Mouse (Mus musculus): ENCODE measurements around the gene Itfg1. TPM values are rescaled to one million over a fixed set of nuclear protein-coding genes. Genes with fewer than 3 reads are reported as not detected.

The Itfg1 gene
- polyA plus RNA-seq, 1 experiment from 2014 or later, result 69.0 TPM

DNA sequence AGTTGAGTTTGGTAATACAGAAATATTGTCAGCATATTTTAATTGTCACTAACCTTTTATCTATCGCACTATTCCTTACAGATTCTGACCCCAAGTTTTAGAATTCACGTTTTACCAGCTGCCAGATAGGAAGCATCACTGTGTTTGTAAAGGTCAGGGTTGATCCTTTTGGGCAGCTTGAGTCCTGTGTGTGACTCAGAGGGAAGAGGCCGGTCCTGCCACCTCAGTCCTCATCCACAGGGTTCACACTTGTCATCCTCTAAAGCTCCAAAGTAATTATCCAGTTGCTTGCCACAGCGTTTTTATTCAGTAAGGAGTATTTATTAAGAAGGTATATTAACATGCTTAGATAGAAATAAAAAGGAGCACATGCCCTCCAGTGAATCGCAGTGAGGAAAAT, 123.5 kb downstream of the Itfg1 start:
- Histone ChIP-seq H3K4me3 (no peak overlapping the region), H3K4me1 (no peaks in the 10 kb centered on the region), H3K27me3 (no peaks in the 10 kb centered on the region), H3K4me2 (no peak overlapping the region), H3K36me3 (peaks cover 9% of the 10 kb centered on the region), H3K9ac (no peak overlapping the region), H3K9me3 (no peaks in the 10 kb centered on the region), H3K27ac (no peak overlapping the region)
- 79% methylated on average over 5 of the region's 5 CpGs for WGBS
- ATAC-seq (ENCODE audit: insufficient number of reproducible peaks, low FRiP score, low TSS enrichment, low read depth), result no peak

DNA sequence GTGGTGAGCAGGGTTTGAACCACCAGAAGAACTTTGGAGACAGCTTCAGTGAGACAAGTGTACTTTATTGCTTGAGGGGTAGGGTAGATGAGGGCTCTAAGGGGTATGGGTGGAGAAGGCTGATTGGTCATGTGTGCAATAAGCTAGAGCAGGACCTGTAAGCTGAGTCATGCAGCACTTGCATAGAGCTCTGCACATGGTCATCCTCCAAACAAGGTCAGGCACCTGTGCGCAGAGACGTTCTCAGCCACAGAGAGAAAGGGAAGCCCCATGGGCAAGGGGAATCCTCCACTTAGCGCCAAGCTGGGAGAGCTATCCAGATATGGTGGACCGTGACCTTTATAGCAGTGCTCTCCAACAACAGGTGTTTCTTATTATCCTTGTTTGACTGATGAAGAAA, 124.0 kb downstream of the Itfg1 start:
- Histone ChIP-seq H3K4me1 (no peaks in the 10 kb centered on the region), H3K27ac (no peak overlapping the region), H3K4me3 (no peak overlapping the region), H3K36me3 (peaks cover 9% of the 10 kb centered on the region), H3K4me2 (no peak overlapping the region), H3K9ac (no peak overlapping the region), H3K27me3 (no peaks in the 10 kb centered on the region), H3K9me3 (no peaks in the 10 kb centered on the region)
- ATAC-seq (ENCODE audit: insufficient number of reproducible peaks, low FRiP score, low TSS enrichment, low read depth), result no peak
- WGBS, result 82% methylated on average over 4 of the region's 4 CpGs

DNA sequence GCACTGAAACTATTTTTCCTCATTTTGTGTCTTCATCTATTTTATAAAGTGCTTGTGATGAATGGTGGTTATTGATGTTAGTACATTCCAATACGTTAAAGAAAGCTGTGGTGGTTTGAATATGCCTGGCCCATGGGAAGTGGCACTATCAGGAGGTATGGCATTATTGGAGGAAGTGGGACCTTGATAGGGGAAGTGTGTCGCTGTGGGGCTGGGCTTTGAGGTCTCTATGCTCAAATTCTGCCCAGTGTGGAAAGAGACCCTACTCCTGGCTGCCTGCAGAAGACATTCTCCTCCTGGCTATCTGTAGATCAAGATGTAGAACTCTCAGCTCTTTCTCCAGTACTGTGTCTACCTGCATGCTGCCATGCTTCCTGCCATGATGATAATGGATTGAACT, 133.7 kb downstream of the Itfg1 start:
- H3K4me1 ChIP-seq, result no peaks in the 10 kb centered on the region
- H3K9me3 ChIP-seq, result no peaks in the 10 kb centered on the region
- no peak overlapping the region for H3K4me2 ChIP-seq
- no peak for ATAC-seq (ENCODE audit: insufficient number of reproducible peaks, low FRiP score, low TSS enrichment, low read depth)
- WGBS, result 58% methylated on average over 2 of the region's 2 CpGs
- H3K27ac ChIP-seq, result no peak overlapping the region
- H3K4me3 ChIP-seq, result no peak overlapping the region
- H3K27me3 ChIP-seq, result 0 out of 2 replicates have a peak, but pooled peaks cover 7% of the 10 kb centered on the region
- no peak overlapping the region for H3K9ac ChIP-seq
- H3K36me3 ChIP-seq, result no peaks in the 10 kb centered on the region

DNA sequence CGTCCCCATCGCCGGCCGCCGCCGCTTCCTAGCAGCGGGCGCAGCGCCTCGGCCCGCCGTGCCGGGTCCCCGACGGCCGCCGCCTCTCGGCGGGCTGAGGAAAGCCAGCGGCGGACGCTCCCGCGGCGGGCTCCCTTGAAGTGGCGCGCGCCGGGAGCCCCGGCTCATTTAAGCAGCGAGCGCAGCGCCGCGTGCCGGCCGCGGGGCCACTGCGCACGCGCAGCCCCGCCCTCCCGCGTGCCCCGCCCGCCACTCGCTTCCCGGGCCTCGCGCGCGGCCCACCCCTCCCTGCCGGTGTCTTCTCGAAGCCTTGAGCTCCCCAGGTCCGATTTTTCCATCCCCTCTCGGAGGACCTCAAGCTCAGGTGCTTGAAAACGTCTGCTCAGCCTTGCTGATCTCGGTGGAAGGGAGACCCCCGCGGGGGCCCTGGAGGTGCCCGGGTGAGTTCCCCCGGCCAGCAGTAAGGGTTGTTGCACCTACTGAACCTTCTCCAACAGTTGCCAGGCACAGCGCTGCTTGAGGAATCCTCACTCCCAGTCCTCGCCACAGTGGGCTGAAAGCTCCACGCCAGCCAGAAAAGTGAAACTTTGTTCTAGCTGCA, 139.9 kb downstream of the Itfg1 start, which contains the start of gene Neto2:
Gene Neto2 (minus strand): TSS at position 174 of the 601 bp plus-strand sequence.
- Histone ChIP-seq H3K4me3 (peak within 1 kb of the TSS; percentile 71), H3K4me1 (peaks cover 6% of the 10 kb centered on the region), H3K36me3 (no peaks in the 10 kb centered on the region), H3K9ac (peak within 1 kb of the TSS; percentile 72), H3K4me2 (peak within 1 kb of the TSS; percentile 96), H3K27ac (peak within 1 kb of the TSS; percentile 88), H3K27me3 (0 out of 2 replicates have a peak, but pooled peaks cover 7% of the 10 kb centered on the region), H3K9me3 (no peaks in the 10 kb centered on the region)
- 5% methylated on average over 50 of the region's 65 CpGs for WGBS
- ATAC-seq (ENCODE audit: insufficient number of reproducible peaks, low FRiP score, low TSS enrichment, low read depth), result peak; percentile 83

DNA sequence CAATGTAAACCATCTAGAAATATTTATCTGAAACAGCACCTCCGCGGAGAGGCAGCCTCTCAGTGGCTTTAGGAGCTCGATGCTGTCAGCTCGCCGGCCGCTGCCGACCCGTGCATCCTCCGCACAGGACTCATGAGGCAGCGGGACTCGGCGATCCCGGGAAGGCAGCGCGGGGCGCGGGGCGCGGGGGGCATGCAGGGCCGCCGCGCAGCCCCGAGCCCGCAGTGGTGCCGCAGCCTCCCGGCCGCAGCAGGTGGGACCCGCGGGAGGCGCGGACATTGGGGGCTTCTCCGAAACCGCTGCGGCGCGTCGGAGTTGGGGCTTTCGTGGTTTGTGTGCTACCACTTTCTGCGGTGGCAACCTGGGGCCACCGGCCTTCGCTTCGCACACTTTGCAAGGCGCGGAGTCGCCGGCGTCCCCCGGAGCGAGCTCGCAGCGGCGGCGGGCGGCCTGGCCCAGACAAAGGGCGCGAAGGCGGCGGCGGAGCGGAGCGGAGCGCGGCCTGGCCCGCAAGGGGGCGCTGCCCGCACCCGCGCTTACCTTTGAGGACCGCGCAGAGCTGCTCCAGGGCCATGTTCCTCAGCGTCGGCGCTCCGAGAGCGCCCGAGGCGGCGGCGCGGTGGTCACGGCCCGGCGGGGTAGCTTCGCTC, 140.5 kb downstream of the Itfg1 start:
- H3K9ac ChIP-seq, result peak overlapping the region; percentile 72
- peaks cover 6% of the 10 kb centered on the region for H3K4me1 ChIP-seq
- WGBS, result under 1% methylated on average over 84 of the region's 84 CpGs
- peak overlapping the region; percentile 96 for H3K4me2 ChIP-seq
- peak overlapping the region; percentile 88 for H3K27ac ChIP-seq
- H3K9me3 ChIP-seq, result no peaks in the 10 kb centered on the region
- 0 out of 2 replicates have a peak, but pooled peaks cover 7% of the 10 kb centered on the region for H3K27me3 ChIP-seq
- H3K36me3 ChIP-seq, result no peaks in the 10 kb centered on the region
- peak overlapping the region; percentile 71 for H3K4me3 ChIP-seq
- ATAC-seq (ENCODE audit: insufficient number of reproducible peaks, low FRiP score, low TSS enrichment, low read depth), result peak; percentile 89

DNA sequence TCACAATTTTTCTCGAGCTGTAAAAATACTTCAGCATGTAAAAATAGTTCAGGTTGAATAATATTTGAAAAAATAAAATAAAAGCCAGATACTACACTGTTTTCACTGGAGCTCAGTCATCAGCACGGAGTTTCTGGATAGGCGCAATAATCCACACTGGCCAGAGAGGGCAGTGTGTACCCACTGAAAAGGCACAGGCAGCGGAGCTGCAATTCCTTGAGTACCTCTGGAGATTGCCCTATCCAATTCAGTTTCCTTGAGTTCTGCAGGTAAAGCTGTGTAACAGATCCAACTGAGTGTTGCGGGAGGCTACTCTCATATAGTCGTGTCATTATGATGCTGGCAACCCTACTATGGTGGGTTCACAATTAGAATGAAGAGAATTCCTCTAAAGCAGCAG, 141.7 kb downstream of the Itfg1 start:
- ATAC-seq (ENCODE audit: insufficient number of reproducible peaks, low FRiP score, low TSS enrichment, low read depth), result peak; percentile 52; the same call in 1 of the 2 replicates
- H3K27me3 ChIP-seq, result 0 out of 2 replicates have a peak, but pooled peaks cover 7% of the 10 kb centered on the region
- H3K4me3 ChIP-seq, result no peak overlapping the region
- H3K9ac ChIP-seq, result no peak overlapping the region
- no peak overlapping the region for H3K27ac ChIP-seq
- WGBS, result under 1% methylated on average over 6 of the region's 6 CpGs
- H3K4me2 ChIP-seq, result no peak overlapping the region
- H3K4me1 ChIP-seq, result peaks cover 6% of the 10 kb centered on the region
- no peaks in the 10 kb centered on the region for H3K9me3 ChIP-seq
- H3K36me3 ChIP-seq, result no peaks in the 10 kb centered on the region

Small RNA genes lying within 50 kb of the gene (microRNA-seq; reads per million reads assigned to microRNA genes)
- gene Mir8109, result not detected

Other genes starting within 250 kb of the Itfg1 start
- 5.6 and 7.9 TPM in 2 replicates for gene Neto2, start 140.0 kb downstream of the Itfg1 start, polyA plus RNA-seq (2015; fragmentation: Nextera tagmentation; extraction: Ambion mirVana)
- 50.1 and 50.2 TPM in 2 replicates for gene Phkb, start within 50 bp of the Itfg1 start, polyA plus RNA-seq (2015; fragmentation: Nextera tagmentation; extraction: Ambion mirVana)